Mouse (Mus musculus) cerebellum, adult (tissue): ENCODE data around the gene Ube2z.
"Not testable (repeated sequence)": the region's sequence is repeated elsewhere in the genome, so short reads cannot be mapped to it uniquely, and the experiment has no call there.

Experiments used
- ATAC-seq: cut with Nextera tagmentation; 2 replicates; pipeline ENCODE4 v1.9.2; 2017; ENCODE audit warnings: mild to moderate bottlenecking, moderate library complexity, mixed read lengths; ENCODE audit not compliant: insufficient number of reproducible peaks, low FRiP score, low TSS enrichment

The Ube2z gene

GRCm38 (mm10) chr11:96065215-96065911 lies at the start of gene Ube2z:
Ube2z (minus strand) TSS chr11:96065388.
- peak; percentile 87 for ATAC-seq

- ATAC-seq, result no peak
Measured at GRCm38 (mm10) chr11:96114077-96114476, 48.9 kb upstream of the Ube2z start.

- ATAC-seq, result no peak
Measured at GRCm38 (mm10) chr11:96111751-96112150, 46.6 kb upstream of the Ube2z start, which contains the start of gene Calcoco2. Calcoco2 (minus strand) TSS chr11:96111964.

GRCm38 (mm10) chr11:96110950-96111349 lies 45.8 kb upstream of the Ube2z start:
- ATAC-seq, result not testable (repeated sequence)

- no peak for ATAC-seq
Measured at GRCm38 (mm10) chr11:96108376-96108775, 43.2 kb upstream of the Ube2z start.

- ATAC-seq, result no peak
Measured at GRCm38 (mm10) chr11:96093361-96093760, 28.2 kb upstream of the Ube2z start.

GRCm38 (mm10) chr11:96092674-96093291 lies 27.6 kb upstream of the Ube2z start:
- ATAC-seq, result no peak

GRCm38 (mm10) chr11:96091073-96091472 lies 25.9 kb upstream of the Ube2z start:
- ATAC-seq, result no peak

GRCm38 (mm10) chr11:96087981-96088380 lies 22.8 kb upstream of the Ube2z start:
- ATAC-seq, result no peak

- no peak for ATAC-seq
Measured at GRCm38 (mm10) chr11:96082682-96083081, 17.5 kb upstream of the Ube2z start.

GRCm38 (mm10) chr11:96080736-96081135 lies 15.5 kb upstream of the Ube2z start:
- no peak for ATAC-seq

GRCm38 (mm10) chr11:96076221-96077105 lies 11.3 kb upstream of the Ube2z start:
- no peak for ATAC-seq

GRCm38 (mm10) chr11:96075509-96076220 lies 10.5 kb upstream of the Ube2z start, which contains the start of gene Atp5g1:
Atp5g1 (minus strand) TSS chr11:96075670.
- ATAC-seq, result peak; percentile 96

- ATAC-seq, result no peak
Measured at GRCm38 (mm10) chr11:96075177-96075508, 10.0 kb upstream of the Ube2z start.

- no peak for ATAC-seq
Measured at GRCm38 (mm10) chr11:96074351-96075176, 9.4 kb upstream of the Ube2z start.

GRCm38 (mm10) chr11:96073295-96073993 lies 8.3 kb upstream of the Ube2z start:
- ATAC-seq, result no peak

- ATAC-seq, result no peak
Measured at GRCm38 (mm10) chr11:96071013-96071412, 5.8 kb upstream of the Ube2z start.

- ATAC-seq, result no peak
Measured at GRCm38 (mm10) chr11:96070353-96070752, 5.2 kb upstream of the Ube2z start.

GRCm38 (mm10) chr11:96068231-96068630 lies 3.0 kb upstream of the Ube2z start:
- no peak for ATAC-seq
